Mouse (Mus musculus) heart, embryonic 16.5 days (tissue): ENCODE data around the gene Tanc2. TPM values are rescaled to one million over a fixed set of nuclear protein-coding genes. Genes with fewer than 3 reads are reported as not detected.

ENCODE experiments used
- ATAC-seq: fragments of 200-750 bp; cut with Nextera tagmentation; replicated peaks from 2 replicates; pipeline ENCODE4 v1.8.0; 2017; ENCODE audit warnings: moderate number of reproducible peaks; ENCODE audit not compliant: insufficient read depth, low FRiP score; ENCODE audit errors: extremely low read depth
- H3K27ac ChIP-seq: fragments of 300-500 bp; sonication (generic); 2 replicates; pipeline ENCODE4 v1.5.1; 2014; ENCODE audit warnings: mild to moderate bottlenecking, low read length, control low read depth, moderate library complexity
- H3K27me3 ChIP-seq: fragments of 300-500 bp; sonication (generic); 2 replicates; pipeline ENCODE4 v1.6.1; 2014; ENCODE audit warnings: low read length, mixed read lengths; ENCODE audit not compliant: control insufficient read depth, insufficient read depth
- H3K36me3 ChIP-seq: fragments of 300-500 bp; sonication (generic); 2 replicates; pipeline ENCODE4 v1.6.1; 2014; ENCODE audit not compliant: control insufficient read depth, insufficient read depth
- H3K4me1 ChIP-seq: fragments of 300-500 bp; sonication (generic); 2 replicates; pipeline ENCODE4 v1.6.1; 2014; ENCODE audit warnings: low read length, mixed read lengths; ENCODE audit not compliant: control insufficient read depth, insufficient read depth
- H3K4me2 ChIP-seq: fragments of 300-500 bp; sonication (generic); 2 replicates; pipeline ENCODE4 v1.6.1; 2014; ENCODE audit warnings: low read depth, mild to moderate bottlenecking, control low read depth, low read length
- H3K4me3 ChIP-seq: fragments of 300-500 bp; sonication (generic); 2 replicates; pipeline ENCODE4 v1.5.1; 2014; ENCODE audit warnings: mild to moderate bottlenecking, control low read depth, low read length
- H3K9ac ChIP-seq: fragments of 300-500 bp; sonication (generic); 2 replicates; pipeline ENCODE4 v1.6.1; 2014; ENCODE audit warnings: low read length, control low read depth
- H3K9me3 ChIP-seq: fragments of 300-500 bp; sonication (generic); replicated peaks from 2 replicates; pipeline ENCODE4 v1.6.1; 2016; ENCODE audit warnings: low read length; ENCODE audit not compliant: control insufficient read depth
- WGBS: fragments of 180-500 bp; shearing (Covaris S2); extraction: QIAGEN DNeasy Blood & Tissue Kit; methylation state at CpG from one replicate; pipeline ENCODE4 v1.1.7; 2014; 5-methylcytosine and 5-hydroxymethylcytosine counted together
- polyA plus RNA-seq: library from polyadenylated mRNA; unstranded; fragments of >200 nt; fragmentation: Nextera tagmentation; extraction: Ambion mirVana; gene quantifications from 2 replicates; pipeline ENCODE4 v1.2.1, GENCODE M21; 2015

Gene Tanc2
- polyA plus RNA-seq, 1 experiment from 2014 or later = 8.0 TPM

DNA sequence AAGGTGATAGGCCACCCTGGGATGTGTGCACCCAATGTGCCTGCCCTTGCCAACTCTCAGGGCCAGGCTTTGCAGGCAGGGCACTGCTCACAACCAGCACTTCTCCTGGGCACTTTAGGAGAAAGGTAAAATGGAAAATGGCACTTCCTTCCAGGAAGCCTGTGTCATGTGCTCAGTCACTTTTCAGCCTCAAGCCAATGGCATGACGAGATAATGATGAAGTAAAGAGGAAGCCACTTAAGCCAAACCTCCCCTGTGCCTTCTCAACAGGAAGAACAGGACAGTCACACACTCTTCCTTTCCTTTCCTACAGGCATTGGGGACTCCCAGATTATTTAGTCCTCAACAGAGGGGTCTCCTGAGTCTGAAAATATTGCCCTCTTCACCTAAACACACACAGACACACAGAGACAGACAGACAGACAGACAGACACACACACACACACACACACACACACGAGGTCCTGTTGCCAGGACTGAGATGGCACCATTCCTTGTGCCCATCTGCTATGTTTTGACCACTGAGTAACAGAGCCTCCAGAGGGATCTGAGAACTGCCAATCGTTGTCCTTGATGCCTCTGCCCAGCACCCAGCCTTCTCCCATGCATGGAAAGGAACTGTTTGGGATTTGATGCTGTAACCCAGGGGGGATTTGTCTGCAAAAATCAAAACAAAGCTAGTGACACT lies 330.5 kb downstream of the Tanc2 start:
- WGBS = 76% methylated on average over 3 of the region's 3 CpGs
- no peak for ATAC-seq
- H3K4me3 ChIP-seq = no peak overlapping the region
- H3K4me1 ChIP-seq = no peaks in the 10 kb centered on the region
- H3K4me2 ChIP-seq = no peak overlapping the region
- H3K27ac ChIP-seq = no peak overlapping the region
- H3K36me3 ChIP-seq = peaks cover 14% of the 10 kb centered on the region
- H3K9ac ChIP-seq = no peak overlapping the region
- H3K27me3 ChIP-seq = no peaks in the 10 kb centered on the region
- no peaks in the 10 kb centered on the region for H3K9me3 ChIP-seq

GRCm38 (mm10) chr11:105920836-105921235 lies 331.1 kb downstream of the Tanc2 start:
- WGBS = 84% methylated on average over 2 of the region's 2 CpGs

DNA sequence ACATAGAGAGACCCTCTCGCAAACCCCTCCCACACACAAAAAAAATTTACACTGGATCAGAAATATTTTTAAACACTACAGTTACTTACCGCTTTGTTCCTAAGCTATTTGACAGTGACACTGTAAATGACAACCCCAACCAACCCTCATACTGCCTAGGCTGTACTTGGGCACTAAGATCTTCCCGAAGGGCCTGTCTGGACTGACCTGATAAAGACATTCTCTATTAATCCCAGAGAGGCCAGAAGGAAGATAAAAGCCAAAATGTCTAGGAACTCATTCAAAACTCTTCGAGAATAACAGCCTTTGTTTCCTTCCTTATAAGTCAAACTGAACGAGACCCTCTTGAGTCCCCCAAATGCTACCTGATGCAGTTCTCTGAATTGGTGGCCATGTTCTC lies 331.5 kb downstream of the Tanc2 start:
- H3K9me3 ChIP-seq = no peaks in the 10 kb centered on the region
- no peak overlapping the region for H3K4me3 ChIP-seq
- no peaks in the 10 kb centered on the region for H3K27me3 ChIP-seq
- peaks cover 11% of the 10 kb centered on the region for H3K36me3 ChIP-seq
- WGBS = 78% methylated on average over 5 of the region's 5 CpGs
- no peaks in the 10 kb centered on the region for H3K4me1 ChIP-seq
- H3K27ac ChIP-seq = no peak overlapping the region
- H3K4me2 ChIP-seq = no peak overlapping the region
- no peak overlapping the region for H3K9ac ChIP-seq
- no peak for ATAC-seq

More at GRCm38 (mm10) chr11:105920836-105921235, 331.1 kb downstream of the Tanc2 start:
- ATAC-seq = no peak
- H3K27ac ChIP-seq = no peak overlapping the region
- no peak overlapping the region for H3K4me3 ChIP-seq
- H3K9me3 ChIP-seq = no peaks in the 10 kb centered on the region
- no peaks in the 10 kb centered on the region for H3K27me3 ChIP-seq
- H3K9ac ChIP-seq = no peak overlapping the region
- H3K36me3 ChIP-seq = peaks cover 14% of the 10 kb centered on the region
- no peaks in the 10 kb centered on the region for H3K4me1 ChIP-seq
- no peak overlapping the region for H3K4me2 ChIP-seq

DNA sequence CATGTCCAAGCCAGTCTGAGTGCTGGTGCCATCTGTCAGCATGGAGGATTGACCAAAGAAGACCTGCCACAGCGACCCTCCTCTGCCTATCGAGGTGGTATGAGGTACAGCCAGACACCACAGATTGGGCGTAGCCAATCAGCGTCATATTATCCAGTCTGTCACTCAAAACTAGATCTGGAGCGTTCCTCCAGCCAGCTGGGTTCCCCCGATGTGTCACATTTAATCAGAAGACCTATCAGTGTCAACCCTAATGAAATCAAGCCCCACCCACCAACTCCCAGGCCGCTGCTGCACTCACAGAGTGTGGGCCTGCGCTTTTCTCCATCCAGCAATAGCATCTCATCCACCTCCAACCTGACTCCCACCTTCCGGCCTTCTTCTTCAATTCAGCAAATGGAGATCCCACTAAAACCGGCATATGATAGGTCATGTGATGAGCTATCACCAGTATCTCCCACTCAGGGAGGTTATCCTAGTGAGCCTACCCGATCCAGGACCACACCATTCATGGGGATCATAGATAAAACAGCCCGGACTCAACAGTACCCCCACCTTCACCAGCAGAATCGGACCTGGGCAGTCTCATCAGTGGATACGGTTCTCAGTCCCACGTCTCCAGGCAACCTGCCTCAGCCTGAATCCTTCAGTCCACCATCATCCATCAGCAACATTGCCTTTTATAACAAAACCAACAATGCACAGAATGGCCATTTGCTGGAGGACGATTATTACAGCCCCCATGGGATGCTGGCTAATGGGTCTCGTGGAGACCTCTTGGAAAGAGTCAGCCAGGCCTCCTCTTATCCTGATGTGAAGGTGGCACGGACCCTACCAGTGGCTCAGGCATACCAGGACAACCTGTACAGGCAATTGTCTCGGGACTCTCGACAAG lies 333.2 kb downstream of the Tanc2 start:
- H3K4me1 ChIP-seq = no peaks in the 10 kb centered on the region
- WGBS = 87% methylated on average over 20 of the region's 20 CpGs
- no peaks in the 10 kb centered on the region for H3K9me3 ChIP-seq
- H3K9ac ChIP-seq = no peak overlapping the region
- no peaks in the 10 kb centered on the region for H3K27me3 ChIP-seq
- no peak overlapping the region for H3K4me2 ChIP-seq
- H3K4me3 ChIP-seq = no peak overlapping the region
- peaks cover 10% of the 10 kb centered on the region for H3K36me3 ChIP-seq
- ATAC-seq = no peak
- H3K27ac ChIP-seq = no peak overlapping the region

- 63% methylated on average over 14 of the region's 14 CpGs for WGBS
- Histone ChIP-seq H3K9ac (no peak overlapping the region), H3K4me3 (no peak overlapping the region), H3K36me3 (peaks cover 7% of the 10 kb centered on the region; the same call in 1 of the 2 replicates), H3K27me3 (no peaks in the 10 kb centered on the region), H3K4me2 (no peak overlapping the region), H3K27ac (no peak overlapping the region), H3K4me1 (no peaks in the 10 kb centered on the region), H3K9me3 (no peaks in the 10 kb centered on the region)
- ATAC-seq = peak; percentile 67
These were observed 337.6 kb downstream of the Tanc2 start for GRCm38 (mm10) chr11:105927065-105928030.

GRCm38 (mm10) chr11:105928171-105928570 lies 338.4 kb downstream of the Tanc2 start:
- Histone ChIP-seq H3K9ac (no peak overlapping the region), H3K36me3 (peaks cover 3% of the 10 kb centered on the region; the same call in 1 of the 2 replicates), H3K9me3 (no peaks in the 10 kb centered on the region), H3K4me1 (no peaks in the 10 kb centered on the region), H3K4me2 (no peak overlapping the region), H3K4me3 (no peak overlapping the region), H3K27ac (no peak overlapping the region), H3K27me3 (no peaks in the 10 kb centered on the region)
- WGBS = 69% methylated on average over 5 of the region's 5 CpGs
- ATAC-seq = no peak

DNA sequence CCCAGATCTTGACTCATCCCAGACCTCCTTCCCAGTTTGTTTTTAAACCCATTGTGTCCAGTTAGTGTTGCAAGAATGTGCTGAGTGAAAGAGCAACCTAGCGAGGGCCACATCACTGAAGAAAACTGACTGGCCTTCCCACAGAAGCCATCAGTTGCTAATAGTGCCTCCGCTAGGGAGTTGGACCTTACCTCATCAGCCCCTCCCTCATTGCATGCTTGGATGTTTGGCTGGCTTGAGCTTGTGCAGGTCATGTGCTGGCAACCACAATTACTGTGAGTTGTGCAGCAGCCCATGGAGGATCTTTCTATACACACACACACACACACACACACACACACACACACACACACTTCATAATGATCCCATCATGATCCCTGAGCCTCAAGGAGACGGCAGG lies 341.6 kb downstream of the Tanc2 start:
- no peaks in the 10 kb centered on the region for H3K27me3 ChIP-seq
- no peaks in the 10 kb centered on the region for H3K9me3 ChIP-seq
- no peak overlapping the region for H3K9ac ChIP-seq
- WGBS = 82% methylated on average over 3 of the region's 3 CpGs
- no peak for ATAC-seq
- H3K36me3 ChIP-seq = no peaks in the 10 kb centered on the region
- H3K4me1 ChIP-seq = no peaks in the 10 kb centered on the region
- no peak overlapping the region for H3K4me2 ChIP-seq
- no peak overlapping the region for H3K27ac ChIP-seq
- H3K4me3 ChIP-seq = no peak overlapping the region

DNA sequence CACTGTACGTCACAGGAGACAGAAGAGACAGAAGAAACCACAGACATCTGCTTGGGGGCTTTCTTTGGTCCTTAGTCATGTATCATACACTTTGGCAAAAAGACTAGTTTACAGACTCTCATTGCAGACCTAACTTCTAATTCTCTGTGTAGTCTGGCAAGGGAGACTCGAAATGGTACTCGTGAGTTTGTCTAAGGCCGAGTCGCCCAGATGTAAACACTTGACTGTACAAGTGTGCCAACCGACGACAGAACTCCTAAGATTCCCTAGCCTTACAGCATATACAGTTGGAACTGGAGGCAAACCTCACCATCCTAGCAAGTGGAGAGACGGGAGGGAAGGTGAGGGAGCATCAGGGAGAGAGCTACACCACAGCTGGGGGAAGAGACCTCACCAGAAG lies 344.0 kb downstream of the Tanc2 start:
- Histone ChIP-seq H3K9me3 (no peaks in the 10 kb centered on the region), H3K9ac (no peak overlapping the region), H3K4me2 (no peak overlapping the region), H3K27ac (no peak overlapping the region), H3K4me1 (no peaks in the 10 kb centered on the region), H3K36me3 (no peaks in the 10 kb centered on the region), H3K27me3 (no peaks in the 10 kb centered on the region; the same call in 1 of the 2 replicates), H3K4me3 (no peak overlapping the region)
- WGBS = 73% methylated on average over 8 of the region's 8 CpGs
- no peak for ATAC-seq
